Mouse (Mus musculus) thymus, adult 2 months (tissue): ENCODE data around the gene Grik3.

Experiments
- CTCF ChIP-seq: fragments of 200-500 bp; IDR thresholded peaks from 2 replicates; pipeline ENCODE4 v1.5.1; 2012; ENCODE audit warnings: mild to moderate bottlenecking, control low read depth, low read length, moderate library complexity, borderline replicate concordance; ENCODE audit not compliant: control insufficient read depth, poor library complexity, insufficient read depth; ENCODE audit errors: extremely low read depth
- POLR2A ChIP-seq: fragments of 200-500 bp; IDR thresholded peaks from 2 replicates; pipeline ENCODE4 v1.6.1; 2012; ENCODE audit warnings: mild to moderate bottlenecking, low read length, control low read depth, moderate library complexity; ENCODE audit not compliant: control insufficient read depth, poor library complexity, insufficient read depth; ENCODE audit errors: extremely low read depth

DNA sequence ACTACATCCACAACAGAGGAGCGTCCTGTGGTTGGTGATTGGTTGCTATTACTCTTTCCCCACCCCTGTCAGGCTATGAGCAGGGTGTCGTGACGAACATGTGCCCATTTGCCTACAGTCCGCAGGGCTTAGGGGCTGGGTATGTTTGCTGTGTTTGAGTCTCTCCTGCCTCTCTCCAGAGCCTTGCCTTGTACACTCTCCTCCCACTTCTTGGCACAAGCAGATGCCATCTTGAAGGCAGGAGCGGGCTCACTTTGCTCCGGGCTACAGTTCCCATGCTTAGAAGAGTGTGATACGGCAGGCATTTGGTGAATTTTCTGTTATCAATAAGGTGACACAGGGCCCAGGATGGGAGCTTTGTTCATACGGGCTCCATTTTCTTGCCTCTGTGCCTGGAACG lies 104.5 kb downstream of the Grik3 start:
- TF ChIP-seq CTCF (no peak), POLR2A (no peak)
